Mouse (Mus musculus) adrenal gland, postnatal 25 days (tissue): ENCODE results near the gene Zfp13. TPM values are rescaled to one million over a fixed set of nuclear protein-coding genes. Genes with fewer than 3 reads are reported as not detected.
"Not testable (repeated sequence)": the region's sequence is repeated elsewhere in the genome, so short reads cannot be mapped to it uniquely, and the experiment has no call there.

Experiments used
- DNase-seq: peaks from one replicate; pipeline ENCODE4 v3.0.0; 2021; ENCODE audit warnings: mixed read lengths
- total RNA-seq: library from RNA; stranded (reverse); gene quantifications from 2 replicates; pipeline ENCODE4 v1.2.3, GENCODE M21; 2021

Gene Zfp13
- total RNA-seq, 1 experiment from 2014 or later = 12.8 TPM

DNA sequence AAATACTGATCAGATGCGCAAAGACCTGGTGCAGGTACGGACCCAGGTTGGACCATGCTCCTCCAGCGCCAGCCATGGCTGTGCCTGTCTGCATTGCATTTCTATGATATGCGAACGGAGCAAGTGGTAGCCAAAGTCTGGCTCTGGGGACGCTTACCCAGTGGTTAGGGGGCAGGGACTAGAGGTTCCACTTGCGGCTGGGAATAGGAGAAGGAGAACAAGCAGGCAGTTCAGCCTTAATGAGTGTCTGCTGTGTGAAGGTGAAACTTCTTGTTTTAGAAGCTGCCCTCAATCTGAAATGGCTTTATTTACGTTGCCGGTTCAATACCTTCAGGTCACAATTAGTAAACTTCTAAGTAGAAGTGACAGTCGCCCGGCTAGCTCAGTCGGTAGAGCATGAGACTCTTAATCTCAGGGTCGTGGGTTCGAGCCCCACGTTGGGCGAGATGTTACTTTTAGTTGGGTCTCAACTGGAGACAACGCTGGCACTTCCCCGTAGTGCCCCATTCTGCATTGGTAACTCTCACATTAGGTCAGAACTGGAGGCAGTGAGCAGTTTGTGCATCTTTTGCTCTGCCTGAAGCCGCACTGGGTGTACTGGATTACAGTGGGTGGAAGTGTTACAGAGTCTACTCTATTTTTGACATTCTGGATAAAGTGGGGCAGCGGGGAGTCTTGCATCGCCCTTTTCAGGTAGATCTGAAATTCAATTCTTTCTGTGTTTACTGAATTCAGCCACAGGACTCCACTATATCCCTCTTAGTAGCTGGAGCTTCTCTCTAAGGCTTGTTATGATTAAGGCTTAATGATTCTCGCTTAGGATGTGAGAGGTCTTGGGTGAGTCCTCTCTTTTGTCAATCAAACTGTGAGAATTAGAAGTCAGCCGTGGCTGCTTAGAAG, 65.4 kb downstream of the Zfp13 start:
- not testable (repeated sequence) for DNase-seq

DNA sequence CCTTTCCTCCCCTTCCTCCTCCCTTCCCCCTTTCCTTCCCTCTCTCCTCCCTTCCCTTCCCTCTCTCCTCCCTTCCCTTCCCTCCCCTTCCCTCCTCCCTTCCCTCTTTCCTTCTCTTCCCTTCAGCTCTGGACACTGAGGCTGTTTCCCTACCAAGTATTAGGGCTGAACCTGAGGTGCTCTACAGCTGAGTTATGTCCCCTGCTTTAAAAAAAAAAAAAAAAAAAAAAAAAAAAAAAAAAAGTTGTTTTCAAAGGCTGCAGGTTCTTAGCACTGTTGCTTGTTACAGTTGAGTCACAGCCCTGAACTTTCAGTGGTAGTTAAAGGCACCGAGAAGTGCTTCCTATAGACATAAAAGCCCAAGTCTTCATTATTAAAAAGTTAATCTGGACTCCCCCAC, 67.9 kb downstream of the Zfp13 start:
- DNase-seq = not testable (repeated sequence)

Other genes with a start within 250 kb of the Zfp13 start
- gene Vmn2r116, start 214.9 kb downstream of the Zfp13 start, total RNA-seq = not detected in 2 replicates
- not detected in 2 replicates for gene Vmn2r117, start 119.8 kb downstream of the Zfp13 start, total RNA-seq
- 12.0 and 12.8 TPM in 2 replicates for gene Zfp213, start 35.2 kb downstream of the Zfp13 start, total RNA-seq
- gene Zscan10, start 1.4 kb upstream of the Zfp13 start, total RNA-seq = not detected in 2 replicates
- 0.18 TPM in 1 of 2 replicates, not detected in the other for gene Mmp25, start 45.8 kb upstream of the Zfp13 start, total RNA-seq
- not detected in 2 replicates for gene Bicdl2, start 61.0 kb upstream of the Zfp13 start, total RNA-seq
- 139 and 171 TPM in 2 replicates for gene Hcfc1r1, start 74.1 kb upstream of the Zfp13 start, total RNA-seq
- 31.2 and 31.8 TPM in 2 replicates for gene Thoc6, start 74.4 kb upstream of the Zfp13 start, total RNA-seq
- 76.5 and 130 TPM in 2 replicates for gene Tnfrsf12a, start 78.0 kb upstream of the Zfp13 start, total RNA-seq
- not detected in 2 replicates for gene Cldn6, start 79.8 kb upstream of the Zfp13 start, total RNA-seq
- not detected in 2 replicates for gene Cldn9, start 84.5 kb upstream of the Zfp13 start, total RNA-seq
- gene 1520401A03Rik, start 123.3 kb upstream of the Zfp13 start, total RNA-seq = 7.2 and 10.4 TPM in 2 replicates
- 7.6 and 9.3 TPM in 2 replicates for gene Pkmyt1, start 126.8 kb upstream of the Zfp13 start, total RNA-seq
- 10.4 and 11.7 TPM in 2 replicates for gene Paqr4, start 141.4 kb upstream of the Zfp13 start, total RNA-seq
- not detected in 2 replicates for gene Kremen2, start 146.3 kb upstream of the Zfp13 start, total RNA-seq
- 47.9 and 56.3 TPM in 2 replicates for gene Flywch1, start 172.1 kb upstream of the Zfp13 start, total RNA-seq
- gene Flywch2, start 186.6 kb upstream of the Zfp13 start, total RNA-seq = 4.9 and 7.6 TPM in 2 replicates
- gene Srrm2, start 191.0 kb upstream of the Zfp13 start, total RNA-seq = 825 and 1,016 TPM in 2 replicates
- 350 and 361 TPM in 2 replicates for gene Elob, start 229.6 kb upstream of the Zfp13 start, total RNA-seq
- not detected in 2 replicates for gene Prss33, start 236.6 kb upstream of the Zfp13 start, total RNA-seq
- not detected in 2 replicates for gene Prss32, start 244.4 kb upstream of the Zfp13 start, total RNA-seq
- gene Prss41, start 244.7 kb upstream of the Zfp13 start, total RNA-seq = 1.0 and 1.2 TPM in 2 replicates